Mouse (Mus musculus) heart, postnatal 0 days (tissue): ENCODE results near the gene Slc46a1. TPM values are rescaled to one million over a fixed set of nuclear protein-coding genes. Genes with fewer than 3 reads are reported as not detected.

Experiments
- ATAC-seq: fragments of 200-750 bp; cut with Nextera tagmentation; 2 replicates; pipeline ENCODE4 v1.8.0; 2017; ENCODE audit warnings: low read depth, moderate number of reproducible peaks, moderate library complexity; ENCODE audit not compliant: insufficient read depth
- DNase-seq: peaks from one replicate; pipeline ENCODE4 v3.0.0-alpha.2; 2016; ENCODE audit warnings: low spot score
- H3K27ac ChIP-seq: fragments of 300-500 bp; sonication (generic); 2 replicates; pipeline ENCODE4 v1.5.1; 2014; ENCODE audit warnings: low read depth, mild to moderate bottlenecking
- H3K27me3 ChIP-seq: fragments of 300-500 bp; sonication (generic); 2 replicates; pipeline ENCODE4 v1.6.1; 2014; ENCODE audit warnings: low read length, mixed read lengths; ENCODE audit not compliant: control insufficient read depth, insufficient read depth
- H3K36me3 ChIP-seq: fragments of 300-500 bp; sonication (generic); replicated peaks from 2 replicates; pipeline ENCODE4 v1.6.1; 2014; ENCODE audit warnings: low read length, mixed read lengths; ENCODE audit not compliant: control insufficient read depth, insufficient read depth
- H3K4me1 ChIP-seq: fragments of 300-500 bp; sonication (generic); 2 replicates; pipeline ENCODE4 v1.6.1; 2014; ENCODE audit warnings: antibody characterized with exemption; ENCODE audit not compliant: control insufficient read depth, insufficient read depth
- H3K4me2 ChIP-seq: fragments of 300-500 bp; sonication (generic); 2 replicates; pipeline ENCODE4 v1.6.1; 2014; ENCODE audit warnings: low read depth, mild to moderate bottlenecking, low read length, moderate library complexity
- H3K4me3 ChIP-seq: fragments of 300-500 bp; sonication (generic); 2 replicates; pipeline ENCODE4 v1.5.1; 2014; ENCODE audit warnings: low read depth, low read length
- H3K9ac ChIP-seq: fragments of 300-500 bp; sonication (generic); replicated peaks from 2 replicates; pipeline ENCODE4 v1.6.1; 2014; ENCODE audit warnings: low read depth, low read length, mixed read lengths
- H3K9me3 ChIP-seq: fragments of 300-500 bp; sonication (generic); replicated peaks from 2 replicates; pipeline ENCODE4 v1.6.1; 2016; ENCODE audit warnings: low read length; ENCODE audit not compliant: control insufficient read depth
- CTCF ChIP-seq: IDR thresholded peaks from 2 replicates; pipeline ENCODE4 v1.5.1; 2016; ENCODE audit warnings: antibody characterized with exemption, control low read depth, low read depth
- EP300 ChIP-seq: IDR thresholded peaks from 2 replicates; pipeline ENCODE4 v1.6.1; 2016; ENCODE audit warnings: antibody characterized with exemption, low read depth
- WGBS: fragments of 180-500 bp; shearing (Covaris S2); extraction: QIAGEN DNeasy Blood & Tissue Kit; methylation state at CpG from one replicate; pipeline ENCODE4 v1.1.7; 2014; 5-methylcytosine and 5-hydroxymethylcytosine counted together
- polyA plus RNA-seq: library from polyadenylated mRNA; unstranded; fragments of >200 nt; fragmentation: Nextera tagmentation; extraction: Ambion mirVana; gene quantifications from 2 replicates; pipeline ENCODE4 v1.2.1, GENCODE M21; 2015
- total RNA-seq: library from RNA; depleted of rRNA; stranded (reverse); fragments of >200 nt; gene quantifications from 2 replicates; pipeline ENCODE4 v1.2.3, GENCODE M21; 2014; ENCODE audit warnings: low replicate concordance

The Slc46a1 gene
- total and polyA plus RNA-seq, 2 experiments from 2014 or later = 4.5 to 8.4 TPM

- no peak overlapping the region for H3K9ac ChIP-seq
- TF ChIP-seq CTCF (no peak), EP300 (no peak)
- H3K36me3 ChIP-seq = no peaks in the 10 kb centered on the region
- H3K4me2 ChIP-seq = no peak overlapping the region
- ATAC-seq (no peak), DNase-seq (no peak)
- H3K4me3 ChIP-seq = no peak overlapping the region
- H3K27me3 ChIP-seq = no peaks in the 10 kb centered on the region
- no peaks in the 10 kb centered on the region for H3K9me3 ChIP-seq
- no peak overlapping the region for H3K27ac ChIP-seq
- 0 out of 2 replicates have a peak, but pooled peaks cover 4% of the 10 kb centered on the region for H3K4me1 ChIP-seq
- 54% methylated on average over 7 of the region's 7 CpGs for WGBS
These were observed 2.0 kb downstream of the Slc46a1 start for GRCm38 (mm10) chr11:78467515-78467914.

GRCm38 (mm10) chr11:78467932-78468331 lies 2.4 kb downstream of the Slc46a1 start:
- 37% methylated on average over 3 of the region's 3 CpGs for WGBS
- ATAC-seq = no peak
- Histone ChIP-seq H3K4me3 (no peak overlapping the region), H3K27me3 (no peaks in the 10 kb centered on the region), H3K27ac (no peak overlapping the region), H3K4me1 (0 out of 2 replicates have a peak, but pooled peaks cover 4% of the 10 kb centered on the region), H3K4me2 (no peak overlapping the region), H3K36me3 (no peaks in the 10 kb centered on the region), H3K9me3 (no peaks in the 10 kb centered on the region), H3K9ac (no peak overlapping the region)
- no peak for DNase-seq
- TF ChIP-seq CTCF (no peak), EP300 (no peak)

- TF ChIP-seq CTCF (no peak), EP300 (no peak)
- Histone ChIP-seq H3K4me3 (no peak overlapping the region), H3K4me1 (0 out of 2 replicates have a peak, but pooled peaks cover 4% of the 10 kb centered on the region), H3K9me3 (no peaks in the 10 kb centered on the region), H3K4me2 (no peak overlapping the region), H3K9ac (no peak overlapping the region), H3K27me3 (no peaks in the 10 kb centered on the region), H3K36me3 (no peaks in the 10 kb centered on the region), H3K27ac (no peak overlapping the region)
- DNase-seq (no peak), ATAC-seq (no peak)
- 75% methylated on average over 10 of the region's 10 CpGs for WGBS
These were observed 6.0 kb downstream of the Slc46a1 start for GRCm38 (mm10) chr11:78471326-78472103.

GRCm38 (mm10) chr11:78475289-78475688 lies 9.8 kb downstream of the Slc46a1 start:
- no peak for TF ChIP-seq EP300
- TF ChIP-seq CTCF = no peak
- Histone ChIP-seq H3K27ac (no peak overlapping the region), H3K9ac (no peak overlapping the region), H3K4me3 (no peak overlapping the region), H3K4me1 (no peaks in the 10 kb centered on the region), H3K36me3 (no peaks in the 10 kb centered on the region), H3K4me2 (no peak overlapping the region), H3K27me3 (no peaks in the 10 kb centered on the region), H3K9me3 (no peaks in the 10 kb centered on the region)
- ATAC-seq (no peak), DNase-seq (no peak)
- 60% methylated on average over 3 of the region's 3 CpGs for WGBS

- H3K27me3 ChIP-seq = peaks cover 39% of the 10 kb centered on the region
- WGBS = 42% methylated on average over 7 of the region's 7 CpGs
- H3K36me3 ChIP-seq = no peaks in the 10 kb centered on the region
- TF ChIP-seq EP300 = no peak
- TF ChIP-seq CTCF = no peak
- H3K4me3 ChIP-seq = no peak overlapping the region
- H3K9ac ChIP-seq = no peak overlapping the region
- H3K27ac ChIP-seq = no peak overlapping the region
- ATAC-seq = no peak
- H3K4me2 ChIP-seq = no peak overlapping the region
- H3K4me1 ChIP-seq = no peaks in the 10 kb centered on the region
- no peaks in the 10 kb centered on the region for H3K9me3 ChIP-seq
- no peak for DNase-seq
These were observed 18.1 kb downstream of the Slc46a1 start for GRCm38 (mm10) chr11:78483639-78484038.

GRCm38 (mm10) chr11:78488168-78488567 lies 22.7 kb downstream of the Slc46a1 start:
- H3K4me3 ChIP-seq = no peak overlapping the region
- ATAC-seq (no peak), DNase-seq (peak; percentile 40)
- H3K27ac ChIP-seq = no peak overlapping the region
- H3K27me3 ChIP-seq = peaks cover 75% of the 10 kb centered on the region
- H3K4me1 ChIP-seq = no peaks in the 10 kb centered on the region
- TF ChIP-seq EP300 = no peak
- TF ChIP-seq CTCF = peak; percentile 74
- WGBS = 3% methylated on average over 8 of the region's 8 CpGs
- H3K9ac ChIP-seq = no peak overlapping the region
- no peak overlapping the region for H3K4me2 ChIP-seq
- H3K36me3 ChIP-seq = no peaks in the 10 kb centered on the region
- no peaks in the 10 kb centered on the region for H3K9me3 ChIP-seq
